In genomic region chr6:113193765-113194460, GRCm38 (mm10) we compare ENCODE assay signal across 8 mouse cellular contexts. TPM values are rescaled to one million over a fixed set of nuclear protein-coding genes. Genes with fewer than 3 reads are reported as not detected.
DNase-seq lines count a peak whose midpoint lies in the region; ATAC-seq and TF ChIP-seq lines count a peak whose summit lies in the region.

No protein-coding gene starts in this region.

- peak overlapping the region; percentile 14 for H3K4me3 ChIP-seq in heart, embryonic 12.5 days
- H3K4me3 ChIP-seq in hindbrain, embryonic 10.5 days = peak overlapping the region; percentile 79
- peak overlapping the region; percentile 15; the same call in 1 of the 2 replicates for H3K4me3 ChIP-seq in limb, embryonic 14.5 days (replicated peaks; ENCODE audit: low read length)
- H3K4me3 ChIP-seq in neural tube, embryonic 15.5 days (replicated peaks) = peak overlapping the region; percentile 73

- H3K9ac ChIP-seq in heart, embryonic 12.5 days = no peak overlapping the region
- H3K9ac ChIP-seq in limb, embryonic 14.5 days (ENCODE audit: low read depth, low read length, severe bottlenecking) = no peak overlapping the region
- peak overlapping the region; percentile 87 for H3K9ac ChIP-seq in neural tube, embryonic 15.5 days (replicated peaks)

- no peak overlapping the region for H3K27ac ChIP-seq in heart, embryonic 12.5 days (ENCODE audit: poor library complexity, severe bottlenecking)
- peak overlapping the region; percentile 41 for H3K27ac ChIP-seq in hindbrain, embryonic 10.5 days
- no peak overlapping the region for H3K27ac ChIP-seq in limb, embryonic 14.5 days (replicated peaks; ENCODE audit: low read depth, low read length)
- peak overlapping the region; percentile 84 for H3K27ac ChIP-seq in neural tube, embryonic 15.5 days (replicated peaks)

- no peaks in the 10 kb centered on the region for H3K36me3 ChIP-seq in heart, embryonic 12.5 days
- H3K36me3 ChIP-seq in hindbrain, embryonic 10.5 days = no peaks in the 10 kb centered on the region
- H3K36me3 ChIP-seq in limb, embryonic 14.5 days (ENCODE audit: control insufficient read depth, insufficient read depth, low read length) = no peaks in the 10 kb centered on the region
- H3K36me3 ChIP-seq in neural tube, embryonic 15.5 days = 0 out of 2 replicates have a peak, but pooled peaks cover 3% of the 10 kb centered on the region

- DNase-seq in heart, postnatal 36 days = no peak
- DNase-seq in Muller cell, postnatal 12 days (ENCODE audit: inconsistent ontology term) = peak; percentile 47
- DNase-seq in embryo, embryonic 10 days (ENCODE audit: low spot score) = peak; percentile 80
- DNase-seq in hindbrain, embryonic 10.5 days (ENCODE audit: low spot score) = peak; percentile 57
- DNase-seq in limb, embryonic 14.5 days (ENCODE audit: low spot score) = peak; percentile 60
- DNase-seq in gastrocnemius, postnatal 14 days = no peak

- peak overlapping the region; percentile 52 for H3K4me2 ChIP-seq in heart, embryonic 12.5 days
- H3K4me2 ChIP-seq in limb, embryonic 14.5 days (replicated peaks; ENCODE audit: low read depth, low read length, severe bottlenecking) = no peak overlapping the region
- H3K4me2 ChIP-seq in neural tube, embryonic 15.5 days = peak overlapping the region; percentile 90

- H3K27me3 ChIP-seq in heart, embryonic 12.5 days (replicated peaks) = peaks cover 65% of the 10 kb centered on the region
- peaks cover 45% of the 10 kb centered on the region for H3K27me3 ChIP-seq in hindbrain, embryonic 10.5 days (ENCODE audit: insufficient read depth, poor library complexity, severe bottlenecking)
- H3K27me3 ChIP-seq in limb, embryonic 14.5 days (ENCODE audit: control insufficient read depth, insufficient read depth, low read length) = peaks cover 26% of the 10 kb centered on the region
- H3K27me3 ChIP-seq in neural tube, embryonic 15.5 days (replicated peaks) = no peaks in the 10 kb centered on the region

- intact Hi-C loops in heart, postnatal 36 days (cut with DNase I) = no loop called here
- intact Hi-C loops in gastrocnemius, postnatal 14 days (cut with DNase I; ENCODE audit: low total_unique reads) = loop anchor here (10.0 kb wide), 1 partner anchor 91 kb away; the partner anchor contains the start of gene Cpne9

- H3K4me1 ChIP-seq in heart, embryonic 12.5 days (replicated peaks) = peaks cover 11% of the 10 kb centered on the region
- peaks cover 33% of the 10 kb centered on the region for H3K4me1 ChIP-seq in hindbrain, embryonic 10.5 days (replicated peaks)
- H3K4me1 ChIP-seq in limb, embryonic 14.5 days (ENCODE audit: control insufficient read depth, insufficient read depth, low read length) = peaks cover 12% of the 10 kb centered on the region
- peaks cover 49% of the 10 kb centered on the region for H3K4me1 ChIP-seq in neural tube, embryonic 15.5 days

- H3K9me3 ChIP-seq in heart, embryonic 12.5 days (replicated peaks) = no peaks in the 10 kb centered on the region
- no peaks in the 10 kb centered on the region for H3K9me3 ChIP-seq in hindbrain, embryonic 10.5 days
- H3K9me3 ChIP-seq in limb, embryonic 14.5 days (ENCODE audit: control insufficient read depth, low read length) = no peaks in the 10 kb centered on the region
- H3K9me3 ChIP-seq in neural tube, embryonic 15.5 days (replicated peaks) = no peaks in the 10 kb centered on the region

- TF ChIP-seq POLR2A in limb, embryonic 14.5 days (IDR thresholded peaks at IDR 0.05; ENCODE audit: borderline replicate concordance, extremely low read depth, insufficient read depth, insufficient read length) = no peak

- WGBS in heart, embryonic 12.5 days = 3% methylated on average over 46 of the region's 46 CpGs
- WGBS in hindbrain, embryonic 10.5 days = 3% methylated on average over 46 of the region's 46 CpGs
- WGBS in limb, embryonic 14.5 days = 3% methylated on average over 44 of the region's 46 CpGs
- 2% methylated on average over 46 of the region's 46 CpGs for WGBS in neural tube, embryonic 15.5 days

- ATAC-seq in heart, embryonic 12.5 days (ENCODE audit: insufficient number of reproducible peaks, low FRiP score) = 0 out of 2 replicates have a peak, but pooled peaks have one; percentile 11
- ATAC-seq in limb, embryonic 14.5 days (ENCODE audit: low FRiP score, low read depth) = no peak
- ATAC-seq in neural tube, embryonic 15.5 days (ENCODE audit: low FRiP score) = peak; percentile 58

RNA-seq across cellular contexts. Expression of gene Lhfpl4, which starts 1.3 kb away (rescaled TPM):
- polyA plus RNA-seq in heart, embryonic 12.5 days (2016; fragmentation: Nextera tagmentation; extraction: Ambion mirVana) = 0.37 TPM in 2 replicates
- total RNA-seq in heart, postnatal 36 days (2021) = under 1 TPM; 0.22 to 0.31 TPM
- 12.1 and 20.8 TPM in 2 replicates for polyA plus RNA-seq in hindbrain, embryonic 10.5 days (2016; fragmentation: Nextera tagmentation; extraction: Ambion mirVana)
- polyA plus RNA-seq in limb, embryonic 14.5 days (2012; rRNA removed) = 0.65 and 0.67 TPM in 2 replicates
- polyA plus RNA-seq in limb, embryonic 14.5 days (2014; fragmentation: Nextera tagmentation; extraction: Ambion mirVana) = 0.32 and 0.64 TPM in 2 replicates
- 45.6 and 54.6 TPM in 2 replicates for polyA plus RNA-seq in neural tube, embryonic 15.5 days (2015; fragmentation: Nextera tagmentation; extraction: Ambion mirVana)
- total RNA-seq in gastrocnemius, postnatal 14 days (2021) = under 1 TPM; 0.44 to 0.62 TPM

RNA-seq across cellular contexts. Expression of gene Mtmr14, which starts 43.7 kb away (rescaled TPM):
- 25.1 and 27.7 TPM in 2 replicates for polyA plus RNA-seq in heart, embryonic 12.5 days (2016; fragmentation: Nextera tagmentation; extraction: Ambion mirVana)
- total RNA-seq in heart, postnatal 36 days (2021) = 10 to 100 TPM; 20.0 to 21.0 TPM
- 45.7 and 52.3 TPM in 2 replicates for polyA plus RNA-seq in hindbrain, embryonic 10.5 days (2016; fragmentation: Nextera tagmentation; extraction: Ambion mirVana)
- 31.2 and 44.0 TPM in 2 replicates for polyA plus RNA-seq in limb, embryonic 14.5 days (2012; rRNA removed)
- 30.4 and 31.8 TPM in 2 replicates for polyA plus RNA-seq in limb, embryonic 14.5 days (2014; fragmentation: Nextera tagmentation; extraction: Ambion mirVana)
- polyA plus RNA-seq in neural tube, embryonic 15.5 days (2015; fragmentation: Nextera tagmentation; extraction: Ambion mirVana) = 30.2 and 36.7 TPM in 2 replicates
- 10 to 100 TPM; 13.2 to 15.6 TPM for total RNA-seq in gastrocnemius, postnatal 14 days (2021)

Comparison
In these comparisons a context has a peak if more than half of its experiments do, and no peak if none do; other contexts are left out.
1. H3K27ac ChIP-seq: peak in hindbrain, embryonic 10.5 days (single experiment) and neural tube, embryonic 15.5 days (single experiment); none in heart, embryonic 12.5 days (single experiment) and limb, embryonic 14.5 days (single experiment).
2. H3K4me3 ChIP-seq: peak in every context shown above with its lines; median percentile 79 in hindbrain, embryonic 10.5 days; 73 in neural tube, embryonic 15.5 days; 15 in limb, embryonic 14.5 days; 14 in heart, embryonic 12.5 days.
3. DNase-seq: peak in Muller cell, postnatal 12 days (single experiment), embryo, embryonic 10 days (single experiment), hindbrain, embryonic 10.5 days (single experiment) and limb, embryonic 14.5 days (single experiment); none in heart, postnatal 36 days (0 of 2) and gastrocnemius, postnatal 14 days (single experiment).